12 mouse cellular contexts compared by ENCODE assay signal in genomic region chr10:20040116-20040515, GRCm38 (mm10).
A peak's percentile ranks its signal among the peaks of the same experiment; 100 is the strongest.
DNase-seq lines count a peak whose midpoint lies in the region; ATAC-seq and TF ChIP-seq lines count a peak whose summit lies in the region.
"Had no signal": no experiment of that assay in that cellular context is flagged by ENCODE, and none has a peak within 500 bp of the region (broad histone marks: within the 10 kb centered on the region; RNA-seq: fewer than 3 reads in every experiment).

No protein-coding gene starts in this region.

- WGBS in kidney, postnatal 0 days: 40% methylated on average over 7 of the region's 7 CpGs
- 62% methylated on average over 7 of the region's 7 CpGs for WGBS in forebrain, embryonic 12.5 days
- WGBS in cerebellum, adult 2 months: 43% methylated on average over 7 of the region's 7 CpGs

- no peaks in the 10 kb centered on the region for H3K36me3 ChIP-seq in kidney, postnatal 0 days (ENCODE audit: insufficient read depth, low read length)
- H3K36me3 ChIP-seq in forebrain, embryonic 12.5 days (replicated peaks): no peaks in the 10 kb centered on the region
- H3K36me3 ChIP-seq: limb, embryonic 13.5 days; stomach, embryonic 15.5 days had no signal

- no peak overlapping the region for H3K4me2 ChIP-seq in kidney, postnatal 0 days (ENCODE audit: low read length)
- H3K4me2 ChIP-seq in forebrain, embryonic 12.5 days: no peak overlapping the region
- H3K4me2 ChIP-seq: limb, embryonic 13.5 days; stomach, embryonic 15.5 days had no signal

- H3K9ac ChIP-seq in kidney, postnatal 0 days (ENCODE audit: low read depth, low read length): no peak overlapping the region
- H3K9ac ChIP-seq in forebrain, embryonic 12.5 days: no peak overlapping the region
- H3K9ac ChIP-seq: limb, embryonic 13.5 days; stomach, embryonic 15.5 days had no signal

- H3K9me3 ChIP-seq in kidney, postnatal 0 days (replicated peaks; ENCODE audit: low read length): no peaks in the 10 kb centered on the region
- H3K9me3 ChIP-seq in forebrain, embryonic 12.5 days: no peaks in the 10 kb centered on the region
- H3K9me3 ChIP-seq: limb, embryonic 13.5 days; stomach, embryonic 15.5 days had no signal

- ATAC-seq in kidney, postnatal 0 days (replicated peaks; ENCODE audit: low FRiP score, low read depth): no peak
- ATAC-seq in forebrain, embryonic 12.5 days (ENCODE audit: low FRiP score): no peak
- ATAC-seq: Patski had no signal

- TF ChIP-seq CTCF in kidney, postnatal 0 days (IDR thresholded peaks at IDR 0.05; ENCODE audit: low read depth): no peak
- TF ChIP-seq CTCF in cerebellum, adult 2 months (IDR thresholded peaks at IDR 0.05; ENCODE audit: borderline replicate concordance, insufficient read depth, low read depth, low read length): no peak

- DNase-seq in adrenal gland, adult 2 months: peak; percentile 75
- no peak for DNase-seq in adrenal gland, postnatal 4 days (ENCODE audit: low spot score in 2 of 2)
- peak; percentile 15 for DNase-seq in retina, postnatal 1 day
- DNase-seq in retina, embryonic 14.5 days (ENCODE audit: low spot score): no peak
- peak; percentile 55 for DNase-seq in kidney, postnatal 0 days (ENCODE audit: low spot score)
- DNase-seq in skeletal muscle tissue, adult 2 months (ENCODE audit: low read depth, low spot score): peak; percentile 70
- no peak for DNase-seq in cerebellum, adult 2 months
- DNase-seq: cerebellum, adult 18-20 months had no signal

- H3K4me3 ChIP-seq in kidney, postnatal 0 days (replicated peaks; ENCODE audit: low read depth, low read length): no peak overlapping the region
- H3K4me3 ChIP-seq in forebrain, embryonic 12.5 days (replicated peaks): no peak overlapping the region
- no peak overlapping the region for H3K4me3 ChIP-seq in cerebellum, adult 2 months (replicated peaks; ENCODE audit: insufficient read depth, low read depth, low read length)
- H3K4me3 ChIP-seq: limb, embryonic 13.5 days; stomach, embryonic 15.5 days had no signal

- no peaks in the 10 kb centered on the region for H3K27me3 ChIP-seq in kidney, postnatal 0 days (ENCODE audit: insufficient read depth, low read length)
- H3K27me3 ChIP-seq in forebrain, embryonic 12.5 days: no peaks in the 10 kb centered on the region
- H3K27me3 ChIP-seq in cerebellum, adult 2 months (ENCODE audit: control insufficient read depth, insufficient read depth, low read length): no peaks in the 10 kb centered on the region
- H3K27me3 ChIP-seq: limb, embryonic 13.5 days; Patski; stomach, embryonic 15.5 days had no signal

- no peak overlapping the region for H3K27ac ChIP-seq in kidney, postnatal 0 days
- no peak overlapping the region for H3K27ac ChIP-seq in forebrain, embryonic 12.5 days
- no peak overlapping the region for H3K27ac ChIP-seq in cerebellum, adult 2 months (ENCODE audit: insufficient read depth, low read length)
- H3K27ac ChIP-seq: limb, embryonic 13.5 days; stomach, embryonic 15.5 days had no signal

- no peaks in the 10 kb centered on the region for H3K4me1 ChIP-seq in kidney, postnatal 0 days (replicated peaks; ENCODE audit: insufficient read depth, low read length)
- H3K4me1 ChIP-seq in forebrain, embryonic 12.5 days: peaks cover 4% of the 10 kb centered on the region
- H3K4me1 ChIP-seq in cerebellum, adult 2 months (ENCODE audit: control insufficient read depth, insufficient read depth, low read length): peaks cover 10% of the 10 kb centered on the region
- H3K4me1 ChIP-seq: stomach, embryonic 15.5 days had no signal

- TF ChIP-seq POLR2A in cerebellum, adult 2 months (IDR thresholded peaks at IDR 0.05; ENCODE audit: borderline replicate concordance, insufficient read depth, low read length): no peak

Comparison
In these comparisons a context has a peak if more than half of its experiments do, and no peak if none do; other contexts are left out.
1. DNase-seq: peak in adrenal gland, adult 2 months (single experiment), retina, postnatal 1 day (single experiment), kidney, postnatal 0 days (single experiment) and skeletal muscle tissue, adult 2 months (single experiment); none in adrenal gland, postnatal 4 days (0 of 2), retina, embryonic 14.5 days (single experiment) and cerebellum, adult 2 months (0 of 2).